Mouse (Mus musculus): ENCODE data around the gene Gabrp. TPM values are rescaled to one million over a fixed set of nuclear protein-coding genes. Genes with fewer than 3 reads are reported as not detected.

The Gabrp gene
- total RNA-seq, 2 experiments from 2014 or later = not detected

GRCm38 (mm10) chr11:33533577-33533976 is 45.2 kb downstream of the Gabrp start:
- no peak for DNase-seq
- intact Hi-C loops (cut with DNase I) = no loop called here

GRCm38 (mm10) chr11:33529576-33529975 is 49.2 kb downstream of the Gabrp start:
- intact Hi-C loops (cut with DNase I) = no loop called here
- DNase-seq = no peak

GRCm38 (mm10) chr11:33513376-33513991 is 65.3 kb downstream of the Gabrp start, which contains the start of gene Ranbp17:
Gene Ranbp17, minus strand, starts transcription at chr11:33513746.
- DNase-seq = peak; percentile 62
- intact Hi-C loops (cut with DNase I) = no loop called here

- peak; percentile 71 for DNase-seq
- intact Hi-C loops (cut with DNase I) = no loop called here
Observed at GRCm38 (mm10) chr11:33512854-33513375, 65.8 kb downstream of the Gabrp start.

- intact Hi-C loops (cut with DNase I) = no loop called here
- DNase-seq = no peak
Observed at GRCm38 (mm10) chr11:33509401-33509800, 69.4 kb downstream of the Gabrp start.

Other genes starting within 250 kb of the Gabrp start
- 10 to 100 TPM in 1 of 2 experiments, 1 to 10 TPM in 1; 7.3 to 10.7 TPM for gene Ranbp17, start 65.2 kb downstream of the Gabrp start, total RNA-seq (2021)
- gene D130052B06Rik, start 20.3 kb upstream of the Gabrp start, total RNA-seq (2021) = not detected